Mouse (Mus musculus): ENCODE data around the gene Osbp2. TPM values are rescaled to one million over a fixed set of nuclear protein-coding genes. Genes with fewer than 3 reads are reported as not detected.
"Not testable (repeated sequence)": the region's sequence is repeated elsewhere in the genome, so short reads cannot be mapped to it uniquely, and the experiment has no call there.

The Osbp2 gene
- total RNA-seq (2021) = under 1 TPM; 0.30 to 0.66 TPM
- long read RNA-seq, experiment 1 = 0 reads
- long read RNA-seq, experiment 2 = 0 reads

GRCm38 (mm10) chr11:3863454-3864112 lies at the start of gene Osbp2:
Gene Osbp2 (minus strand): TSS chr11:3863903.
- DNase-seq = peak; percentile 44 to 60
- intact Hi-C loops (cut with DNase I) = no loop called here

- intact Hi-C loops (cut with DNase I) = no loop called here
- peak in 1 of 2 experiments; percentile 50 for DNase-seq
Measured at GRCm38 (mm10) chr11:3912875-3913271, 49.2 kb upstream of the Osbp2 start.

GRCm38 (mm10) chr11:3912100-3912874 lies 48.6 kb upstream of the Osbp2 start:
- intact Hi-C loops (cut with DNase I) = no loop called here
- DNase-seq = no peak

GRCm38 (mm10) chr11:3911440-3911839 lies 47.7 kb upstream of the Osbp2 start:
- intact Hi-C loops (cut with DNase I); DNase-seq: not testable (repeated sequence)

GRCm38 (mm10) chr11:3910513-3911310 lies 47.0 kb upstream of the Osbp2 start:
- intact Hi-C loops (cut with DNase I) = no loop called here
- peak; percentile 45 to 46 for DNase-seq

GRCm38 (mm10) chr11:3909236-3909635 lies 45.5 kb upstream of the Osbp2 start:
- intact Hi-C loops (cut with DNase I) = no loop called here
- DNase-seq = no peak

GRCm38 (mm10) chr11:3905446-3905845 lies 41.7 kb upstream of the Osbp2 start:
- DNase-seq = no peak
- intact Hi-C loops (cut with DNase I) = no loop called here

GRCm38 (mm10) chr11:3904673-3905072 lies 41.0 kb upstream of the Osbp2 start:
- DNase-seq = no peak
- intact Hi-C loops (cut with DNase I) = no loop called here

- intact Hi-C loops (cut with DNase I) = no loop called here
- peak; percentile 61 to 62 for DNase-seq
Measured at GRCm38 (mm10) chr11:3903046-3903445, 39.3 kb upstream of the Osbp2 start.

GRCm38 (mm10) chr11:3902516-3902915 lies 38.8 kb upstream of the Osbp2 start:
- intact Hi-C loops (cut with DNase I) = no loop called here

GRCm38 (mm10) chr11:3900296-3900695 lies 36.6 kb upstream of the Osbp2 start:
- DNase-seq = no peak
- intact Hi-C loops (cut with DNase I) = no loop called here

More at GRCm38 (mm10) chr11:3902516-3902915, 38.8 kb upstream of the Osbp2 start:
- DNase-seq = no peak

- intact Hi-C loops (cut with DNase I) = no loop called here
- no peak for DNase-seq
Measured at GRCm38 (mm10) chr11:3895933-3896332, 32.2 kb upstream of the Osbp2 start.

- intact Hi-C loops (cut with DNase I) = no loop called here
- DNase-seq = no peak
Measured at GRCm38 (mm10) chr11:3895458-3895857, 31.8 kb upstream of the Osbp2 start.

GRCm38 (mm10) chr11:3894406-3895281 lies 30.9 kb upstream of the Osbp2 start, which contains the start of the genes 4921536K21Rik and Dusp18:
Gene 4921536K21Rik (minus strand): TSS chr11:3895098.
Gene Dusp18 (plus strand): TSS chr11:3895240.
- intact Hi-C loops (cut with DNase I) = no loop called here
- DNase-seq = peak; percentile 85 to 86

- intact Hi-C loops (cut with DNase I) = no loop called here
- DNase-seq = no peak
Measured at GRCm38 (mm10) chr11:3893970-3894369, 30.3 kb upstream of the Osbp2 start.

- intact Hi-C loops (cut with DNase I) = no loop called here
- no peak for DNase-seq
Measured at GRCm38 (mm10) chr11:3887331-3887730, 23.6 kb upstream of the Osbp2 start.

- intact Hi-C loops (cut with DNase I) = loop anchor here (2.0 to 5.0 kb wide), 2 partner anchors 31 to 76 kb away; partner anchors contain the start of gene Slc35e4
- DNase-seq = no peak
Measured at GRCm38 (mm10) chr11:3883711-3884110, 20.0 kb upstream of the Osbp2 start.

- DNase-seq = peak; percentile 50 to 66
- intact Hi-C loops (cut with DNase I) = loop anchor here (5.0 kb wide), 1 partner anchor 73 kb away; no protein-coding TSS in a partner anchor
Measured at GRCm38 (mm10) chr11:3879836-3880235, 16.1 kb upstream of the Osbp2 start.

- no peak for DNase-seq
- intact Hi-C loops (cut with DNase I) = no loop called here
Measured at GRCm38 (mm10) chr11:3878660-3879059, 15.0 kb upstream of the Osbp2 start.

GRCm38 (mm10) chr11:3876419-3876818 lies 12.7 kb upstream of the Osbp2 start:
- DNase-seq = no peak
- intact Hi-C loops (cut with DNase I) = no loop called here
